Mouse (Mus musculus) myocyte (in vitro differentiated cells): ENCODE measurements around the gene Alpk3. TPM values are rescaled to one million over a fixed set of nuclear protein-coding genes. Genes with fewer than 3 reads are reported as not detected.
"Not testable (repeated sequence)": the region's sequence is repeated elsewhere in the genome, so short reads cannot be mapped to it uniquely, and the experiment has no call there.

Experiments used
- H3K27me3 ChIP-seq: one replicate; pipeline ENCODE4 v1.6.1; 2011; ENCODE audit not compliant: control insufficient read depth, insufficient read depth, insufficient read length
- H3K36me3 ChIP-seq: one replicate; pipeline ENCODE4 v1.6.1; 2011; ENCODE audit not compliant: control insufficient read depth, insufficient read depth
- H3K4me2 ChIP-seq: one replicate; pipeline ENCODE4 v1.6.1; 2011; ENCODE audit warnings: low read depth, control low read depth
- H3K4me3 ChIP-seq: one replicate; pipeline ENCODE4 v1.5.1; 2011; ENCODE audit warnings: mild to moderate bottlenecking, control low read depth, moderate library complexity
- H3K79me2 ChIP-seq: one replicate; pipeline ENCODE4 v1.6.1; 2011; ENCODE audit not compliant: control insufficient read depth, insufficient read depth
- H3ac ChIP-seq: one replicate; pipeline ENCODE4 v1.6.1; 2011; ENCODE audit not compliant: control insufficient read depth, insufficient read length
- CEBPB ChIP-seq: IDR thresholded peaks from 2 replicates; pipeline ENCODE4 v1.6.1; 2011; ENCODE audit warnings: mild to moderate bottlenecking, moderate library complexity; ENCODE audit not compliant: poor library complexity, insufficient read depth, severe bottlenecking
- E2F4 ChIP-seq: IDR thresholded peaks from one replicate; pipeline ENCODE4 v1.6.1; 2011; ENCODE audit warnings: mild to moderate bottlenecking, control low read depth, moderate library complexity; ENCODE audit not compliant: insufficient read depth
- MAX ChIP-seq: IDR thresholded peaks from one replicate; pipeline ENCODE4 v1.6.1; 2011; ENCODE audit warnings: low read depth, mild to moderate bottlenecking, control low read depth
- MYOD1 ChIP-seq, 3 experiments: IDR thresholded peaks; one replicate each; pipeline ENCODE4 v1.6.1; 2011; ENCODE audit warnings: control low read depth in 2 of 3, low read depth in 2 of 3, mild to moderate bottlenecking in 2 of 3, moderate library complexity in 1 of 3; ENCODE audit not compliant: insufficient read length in 2 of 3, control insufficient read depth in 1 of 3
- MYOG ChIP-seq, 3 experiments: IDR thresholded peaks; one replicate each; pipeline ENCODE4 v1.6.1; 2011; ENCODE audit warnings: control low read depth in 2 of 3, low read depth in 2 of 3, mild to moderate bottlenecking in 2 of 3; ENCODE audit not compliant: insufficient read length in 2 of 3, control insufficient read depth in 1 of 3, insufficient read depth in 1 of 3
- POLR2A ChIP-seq: IDR thresholded peaks from one replicate; pipeline ENCODE4 v1.6.1; 2011; ENCODE audit warnings: low read depth, mild to moderate bottlenecking, control low read depth, moderate library complexity; ENCODE audit not compliant: insufficient read length
- POLR2AphosphoS2 ChIP-seq: IDR thresholded peaks from one replicate; pipeline ENCODE4 v1.6.1; 2011; ENCODE audit warnings: low read depth, control low read depth; ENCODE audit not compliant: insufficient read length
- REST ChIP-seq: IDR thresholded peaks from one replicate; pipeline ENCODE4 v1.6.1; 2011; ENCODE audit warnings: mild to moderate bottlenecking, control low read depth, moderate library complexity; ENCODE audit not compliant: insufficient read depth, insufficient read length
- SRF ChIP-seq: IDR thresholded peaks from one replicate; pipeline ENCODE4 v1.6.1; 2011; ENCODE audit warnings: low read depth; ENCODE audit not compliant: control insufficient read depth, insufficient read length
- TCF12 ChIP-seq: IDR thresholded peaks from one replicate; pipeline ENCODE4 v1.6.1; 2011; ENCODE audit warnings: mild to moderate bottlenecking, control low read depth; ENCODE audit not compliant: poor library complexity, insufficient read depth, severe bottlenecking
- TCF3 ChIP-seq: IDR thresholded peaks from one replicate; pipeline ENCODE4 v1.6.1; 2011; ENCODE audit warnings: low read depth, control low read depth; ENCODE audit not compliant: insufficient read length
- USF1 ChIP-seq: IDR thresholded peaks from one replicate; pipeline ENCODE4 v1.6.1; 2011; ENCODE audit warnings: low read depth, mild to moderate bottlenecking, control low read depth, moderate library complexity
- polyA plus RNA-seq: library from polyadenylated mRNA; unstranded; fragments of >200 nt; fragmentation: generic; extraction: Trizol; gene quantifications from one replicate; pipeline ENCODE4 v1.2.1, GENCODE M21; 2012; ENCODE audit warnings: missing spikeins

Gene Alpk3
- polyA plus RNA-seq, 1 experiment, result 22.4 TPM

DNA sequence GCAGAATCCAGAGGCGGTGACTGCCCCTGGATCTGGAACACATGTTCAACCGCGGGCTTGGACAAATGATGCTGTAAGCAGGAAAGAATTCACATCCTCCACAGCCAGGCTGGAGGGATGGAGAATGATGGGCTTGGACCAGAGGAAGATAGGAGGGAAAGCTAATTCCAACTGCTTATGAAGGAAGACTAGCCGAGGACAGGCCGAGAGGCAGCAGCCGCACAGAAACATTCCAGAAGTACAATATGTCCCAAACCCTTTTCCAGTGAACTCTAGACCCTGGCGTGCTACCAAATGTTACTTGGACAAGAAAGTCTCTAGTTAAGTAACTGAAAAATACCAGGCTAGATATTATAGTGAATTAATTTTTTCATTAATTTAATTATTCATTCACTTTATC is 81.7 kb downstream of the Alpk3 start:
- no peak overlapping the region for H3K4me2 ChIP-seq
- no peaks in the 10 kb centered on the region for H3K27me3 ChIP-seq
- no peaks in the 10 kb centered on the region for H3K36me3 ChIP-seq
- no peak for TF ChIP-seq MYOG (IDR thresholded peaks at IDR 0.05; ENCODE audit: control insufficient read depth in 1 of 3, insufficient read depth in 1 of 3, insufficient read length in 2 of 3, low read depth in 2 of 3)
- TF ChIP-seq POLR2AphosphoS2, result no peak
- no peak for TF ChIP-seq MYOD1 (IDR thresholded peaks at IDR 0.05; ENCODE audit: control insufficient read depth in 1 of 3, insufficient read length in 2 of 3, low read depth in 2 of 3)
- no peak for TF ChIP-seq TCF12
- no peak for TF ChIP-seq MAX
- TF ChIP-seq E2F4, result no peak
- no peak for TF ChIP-seq POLR2A
- H3K79me2 ChIP-seq, result no peaks in the 10 kb centered on the region
- no peak overlapping the region for H3ac ChIP-seq
- H3K4me3 ChIP-seq, result no peak overlapping the region

DNA sequence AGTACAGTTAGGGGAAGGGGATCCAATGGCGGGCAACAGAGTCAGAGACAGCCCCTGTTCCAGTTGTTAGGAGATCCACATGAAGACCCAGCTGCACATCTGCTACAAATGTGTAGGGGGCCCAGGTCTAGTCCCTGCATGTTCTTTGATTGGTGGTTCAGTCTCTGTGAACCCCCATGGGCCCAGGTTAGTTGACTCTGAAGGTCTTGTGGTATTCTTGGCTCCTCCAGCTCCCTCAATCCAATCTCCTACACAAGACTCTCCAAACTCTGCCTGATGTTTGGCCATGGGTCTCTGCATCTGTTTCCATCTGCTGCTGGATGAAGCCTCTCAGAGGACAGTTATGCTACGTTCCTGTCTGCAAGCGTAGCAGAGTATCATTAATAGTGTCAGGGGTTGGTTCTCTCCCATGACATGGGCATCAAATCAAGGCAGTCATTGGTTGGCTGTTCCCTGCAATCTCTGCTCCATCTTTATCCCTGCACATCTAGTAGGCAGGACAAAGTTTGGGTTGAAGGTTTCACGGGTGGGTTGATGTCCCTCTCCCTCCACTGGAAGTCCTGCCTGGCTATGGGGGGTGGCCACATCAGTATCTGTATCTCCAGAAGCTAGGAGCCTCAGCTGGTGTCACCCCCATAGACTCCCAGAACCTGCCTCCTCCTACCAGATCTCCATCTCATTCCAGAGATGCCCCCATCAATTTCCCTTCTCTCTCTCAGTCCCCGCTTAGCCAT is 82.4 kb downstream of the Alpk3 start:
- no peak for TF ChIP-seq SRF
- TF ChIP-seq MYOG (IDR thresholded peaks at IDR 0.05; ENCODE audit: control insufficient read depth in 1 of 3, insufficient read depth in 1 of 3, insufficient read length in 2 of 3, low read depth in 2 of 3), result no peak
- TF ChIP-seq TCF3, result no peak
- no peaks in the 10 kb centered on the region for H3K36me3 ChIP-seq
- no peak overlapping the region for H3K4me3 ChIP-seq
- no peak overlapping the region for H3K4me2 ChIP-seq
- no peak overlapping the region for H3ac ChIP-seq
- H3K27me3 ChIP-seq, result no peaks in the 10 kb centered on the region
- H3K79me2 ChIP-seq, result no peaks in the 10 kb centered on the region

DNA sequence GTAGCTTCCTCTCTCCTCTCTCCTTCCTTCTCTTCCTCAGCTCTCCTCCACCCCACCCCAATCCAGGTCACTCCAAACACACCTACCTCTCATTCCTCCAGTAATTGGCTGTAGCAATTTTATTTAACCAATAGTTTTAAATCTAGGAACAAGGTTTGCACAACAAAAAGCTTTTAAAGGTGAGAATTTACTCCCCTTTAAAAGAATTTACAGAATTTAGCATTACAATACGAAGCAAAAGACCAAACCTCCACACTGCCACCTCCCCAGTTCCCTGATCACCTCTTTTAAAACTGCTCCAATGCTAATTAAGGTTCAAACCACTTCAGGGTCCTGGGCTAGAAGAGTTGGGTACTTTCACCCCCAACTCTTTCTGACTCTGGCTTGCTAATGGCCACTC is 84.1 kb downstream of the Alpk3 start:
- TF ChIP-seq TCF3, result no peak
- TF ChIP-seq POLR2A, result no peak
- no peak for TF ChIP-seq SRF
- no peak for TF ChIP-seq CEBPB
- no peak for TF ChIP-seq MAX
- TF ChIP-seq MYOG (IDR thresholded peaks at IDR 0.05; ENCODE audit: control insufficient read depth in 1 of 3, insufficient read depth in 1 of 3, insufficient read length in 2 of 3, low read depth in 2 of 3), result no peak
- TF ChIP-seq POLR2AphosphoS2, result no peak
- TF ChIP-seq MYOD1 (IDR thresholded peaks at IDR 0.05; ENCODE audit: control insufficient read depth in 1 of 3, insufficient read length in 2 of 3, low read depth in 2 of 3), result no peak
- TF ChIP-seq TCF12, result no peak
- TF ChIP-seq E2F4, result no peak
- TF ChIP-seq USF1, result no peak
- TF ChIP-seq REST, result no peak
- no peaks in the 10 kb centered on the region for H3K79me2 ChIP-seq
- H3K36me3 ChIP-seq, result no peaks in the 10 kb centered on the region
- H3K4me2 ChIP-seq, result no peak overlapping the region
- no peak overlapping the region for H3ac ChIP-seq
- H3K27me3 ChIP-seq, result no peaks in the 10 kb centered on the region
- no peak overlapping the region for H3K4me3 ChIP-seq

- not testable (repeated sequence) for H3K27me3 ChIP-seq, H3K4me2 ChIP-seq, H3ac ChIP-seq, H3K4me3 ChIP-seq, H3K79me2 ChIP-seq, H3K36me3 ChIP-seq
Observed at GRCm38 (mm10) chr7:81143056-81143455, 85.7 kb downstream of the Alpk3 start.

DNA sequence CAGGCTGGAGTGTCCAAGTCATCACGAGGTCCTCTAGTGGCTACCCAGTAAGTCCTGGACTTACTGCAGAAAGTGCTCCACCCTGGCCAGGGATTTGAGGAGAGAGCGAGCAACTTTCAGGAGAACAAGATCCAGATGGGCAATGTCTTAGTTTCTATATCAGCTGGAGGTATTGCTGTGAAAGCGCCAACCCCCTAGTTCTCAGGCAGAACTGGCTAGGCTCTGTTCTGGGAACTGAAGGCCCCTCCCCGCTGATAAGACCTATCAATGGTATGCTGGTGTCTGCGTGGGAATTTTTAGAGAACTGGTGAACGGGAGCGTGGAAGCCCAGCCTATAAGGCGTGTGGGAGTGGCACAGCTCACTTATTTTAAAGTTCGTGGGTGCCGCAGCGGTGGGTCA is 92.4 kb downstream of the Alpk3 start:
- H3K36me3 ChIP-seq, result no peaks in the 10 kb centered on the region
- H3K27me3 ChIP-seq, result no peaks in the 10 kb centered on the region
- no peak overlapping the region for H3ac ChIP-seq
- no peak overlapping the region for H3K4me3 ChIP-seq
- no peak overlapping the region for H3K4me2 ChIP-seq
- H3K79me2 ChIP-seq, result no peaks in the 10 kb centered on the region
- TF ChIP-seq MAX (no peak), MYOD1 (IDR thresholded peaks at IDR 0.05; ENCODE audit: control insufficient read depth in 1 of 3, insufficient read length in 2 of 3, low read depth in 2 of 3) (no peak), REST (no peak), TCF12 (no peak), E2F4 (no peak), SRF (no peak), POLR2A (no peak), USF1 (no peak), POLR2AphosphoS2 (no peak), CEBPB (no peak), MYOG (IDR thresholded peaks at IDR 0.05; ENCODE audit: control insufficient read depth in 1 of 3, insufficient read depth in 1 of 3, insufficient read length in 2 of 3, low read depth in 2 of 3) (no peak), TCF3 (no peak)
